ENCODE assay signal across 8 mouse cellular contexts in genomic region chr3:88531348-88532298, GRCm38 (mm10). TPM values are rescaled to one million over a fixed set of nuclear protein-coding genes. Genes with fewer than 3 reads are reported as not detected.
DNase-seq lines count a peak whose midpoint lies in the region; ATAC-seq lines count a peak whose summit lies in the region.

No protein-coding gene starts in this region.

- H3K4me3 ChIP-seq in hindbrain, embryonic 11.5 days (ENCODE audit: low read depth, low read length): peak overlapping the region; percentile 94

- no peaks in the 10 kb centered on the region for H3K27me3 ChIP-seq in hindbrain, embryonic 11.5 days (ENCODE audit: control insufficient read depth, insufficient read depth, low read length)

- WGBS in hindbrain, embryonic 11.5 days: under 1% methylated on average over 49 of the region's 63 CpGs

- ATAC-seq in hindbrain, embryonic 11.5 days (ENCODE audit: low FRiP score): peak; percentile 86

- no peaks in the 10 kb centered on the region for H3K9me3 ChIP-seq in hindbrain, embryonic 11.5 days (ENCODE audit: control insufficient read depth, low read length)

- H3K36me3 ChIP-seq in hindbrain, embryonic 11.5 days (ENCODE audit: control insufficient read depth, insufficient read depth, low read length): peaks cover 3% of the 10 kb centered on the region; the same call in 1 of the 2 replicates

- peak overlapping the region; percentile 99 for H3K9ac ChIP-seq in hindbrain, embryonic 11.5 days (ENCODE audit: low read depth, low read length)

- peaks cover 29% of the 10 kb centered on the region for H3K4me1 ChIP-seq in hindbrain, embryonic 11.5 days (replicated peaks; ENCODE audit: control insufficient read depth, insufficient read depth, low read length)

- DNase-seq in MEL-GATA-1-ER (ENCODE audit: extremely low read depth, low read depth): peak; percentile 71
- peak; percentile 86 for DNase-seq in cerebellum, adult 9-10 months
- DNase-seq in frontal cortex, adult 2 months (ENCODE audit: extremely low spot score in 1 of 2, low spot score in 1 of 2): peak; percentile 66 to 85
- DNase-seq in hindbrain, embryonic 11.5 days (ENCODE audit: low spot score): peak; percentile 92
- peak; percentile 90 to 91 for DNase-seq in layer of hippocampus, postnatal 14 days (ENCODE audit: low spot score in 2 of 2)
- peak; percentile 86 for DNase-seq in lung, postnatal 14 days
- DNase-seq in retina, adult 2 months (ENCODE audit: low read depth, low spot score): peak; percentile 63
- DNase-seq in thymus, postnatal 36 days: peak; percentile 92 to 97

- peak overlapping the region; percentile 97 for H3K27ac ChIP-seq in hindbrain, embryonic 11.5 days (ENCODE audit: low read depth, low read length)

- peak overlapping the region; percentile 84 for H3K4me2 ChIP-seq in hindbrain, embryonic 11.5 days (replicated peaks; ENCODE audit: low read depth, low read length)

RNA-seq across cellular contexts. Expression of gene Mex3a, which starts 0.6 kb away (rescaled TPM):
- 4.5 and 4.7 TPM in 2 replicates for polyA plus RNA-seq in frontal cortex, adult 2 months (2012; rRNA removed)
- polyA plus RNA-seq in hindbrain, embryonic 11.5 days (2014; fragmentation: Nextera tagmentation; extraction: Ambion mirVana): 45.9 and 51.9 TPM in 2 replicates
- total RNA-seq in layer of hippocampus, postnatal 14 days (2021): 10 to 100 TPM in 1 of 2 experiments, 1 to 10 TPM in 1; 9.0 to 10.7 TPM

RNA-seq across cellular contexts. Expression of gene Rab25, which starts 16.5 kb away (rescaled TPM):
- 0.40 and 0.67 TPM in 2 replicates for polyA plus RNA-seq in frontal cortex, adult 2 months (2012; rRNA removed)
- polyA plus RNA-seq in hindbrain, embryonic 11.5 days (2014; fragmentation: Nextera tagmentation; extraction: Ambion mirVana): 1.1 and 1.8 TPM in 2 replicates
- not detected for total RNA-seq in layer of hippocampus, postnatal 14 days (2021)

RNA-seq across cellular contexts. Expression of gene Lamtor2, which starts 21.3 kb away (rescaled TPM):
- 110 and 131 TPM in 2 replicates for polyA plus RNA-seq in frontal cortex, adult 2 months (2012; rRNA removed)
- polyA plus RNA-seq in hindbrain, embryonic 11.5 days (2014; fragmentation: Nextera tagmentation; extraction: Ambion mirVana): 76.1 and 93.9 TPM in 2 replicates
- total RNA-seq in layer of hippocampus, postnatal 14 days (2021): 100 to 1,000 TPM in 1 of 2 experiments, 10 to 100 TPM in 1; 96.1 to 113 TPM

RNA-seq across cellular contexts. Expression of gene Lmna, which starts 21.9 kb away (rescaled TPM):
- polyA plus RNA-seq in frontal cortex, adult 2 months (2012; rRNA removed): 52.5 and 53.9 TPM in 2 replicates
- 22.5 and 22.8 TPM in 2 replicates for polyA plus RNA-seq in hindbrain, embryonic 11.5 days (2014; fragmentation: Nextera tagmentation; extraction: Ambion mirVana)
- 10 to 100 TPM; 42.0 to 49.3 TPM for total RNA-seq in layer of hippocampus, postnatal 14 days (2021)

RNA-seq across cellular contexts. Expression of gene Ubqln4, which starts 21.9 kb away (rescaled TPM):
- polyA plus RNA-seq in frontal cortex, adult 2 months (2012; rRNA removed): 97.4 and 102 TPM in 2 replicates
- 62.6 and 66.3 TPM in 2 replicates for polyA plus RNA-seq in hindbrain, embryonic 11.5 days (2014; fragmentation: Nextera tagmentation; extraction: Ambion mirVana)
- 10 to 100 TPM; 77.3 to 81.8 TPM for total RNA-seq in layer of hippocampus, postnatal 14 days (2021)

Comparison
In these comparisons a context has a peak if more than half of its experiments do, and no peak if none do; other contexts are left out.
1. Peak in every context shown above with its lines: DNase-seq, ATAC-seq, H3K4me3 ChIP-seq and H3K27ac ChIP-seq.